Mouse (Mus musculus): ENCODE data around the gene Adgrg6.

GRCm38 (mm10) chr10:14459330-14459729 lies 86.1 kb downstream of the Adgrg6 start:
- TF ChIP-seq CTCF (IDR thresholded peaks at IDR 0.05) (no peak), POLR2A (IDR thresholded peaks at IDR 0.05; ENCODE audit: insufficient read depth, low read depth, low read length) (no peak)
